Mouse (Mus musculus) embryonic stem cell, embryonic (primary cell): ENCODE results near the gene Rph3al.

Experiments used
- CTCF ChIA-PET, 4 experiments: fragments of 300-600 bp in 2 of 4; fragments of 350-600 bp in 2 of 4; sonication (Branson Sonifier 250); formaldehyde crosslinking; loops; one replicate each; lab custom pipeline; 2022; ENCODE audit warnings: inconsistent platforms in 2 of 4; lab: Charles Lee
- POLR2A ChIA-PET, 4 experiments: fragments of 300-600 bp in 2 of 4; fragments of 350-600 bp in 2 of 4; sonication (Branson Sonifier 250); formaldehyde crosslinking; loops; one replicate each; lab custom pipeline; 2022; ENCODE audit warnings: antibody characterized with exemption in 4 of 4, inconsistent platforms in 1 of 4; lab: Charles Lee

Gene Rph3al

DNA sequence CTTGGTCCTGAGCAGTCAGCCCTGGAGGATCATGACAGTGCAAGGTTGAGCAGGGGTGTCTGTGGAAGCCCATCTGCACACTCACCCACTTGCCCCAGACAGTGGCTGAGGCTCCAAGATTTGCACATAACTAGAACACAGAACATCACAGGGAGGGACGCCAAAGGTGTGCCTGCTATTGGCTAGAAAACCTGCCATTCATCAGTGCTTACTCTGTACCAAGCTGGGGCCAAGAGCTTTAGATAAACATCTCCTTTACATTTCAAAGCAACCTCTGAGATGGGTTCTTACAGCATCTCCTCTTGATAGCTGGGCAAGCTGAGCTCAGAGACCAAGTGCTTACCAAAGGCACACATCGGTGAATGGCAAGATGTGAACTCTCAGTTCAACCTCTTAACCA lies 10.3 kb downstream of the Rph3al start:
- POLR2A ChIA-PET = interaction anchor here in 3 of 4 experiments (0.6 to 1.5 kb wide), 4 partner anchors 10 to 418 kb away, joined by 3 to 12 read pairs (median 4); partner anchors contain the start of genes Rilp (in 1 of the 3) and Rph3al (in 1 of the 3)

GRCm38 (mm10) chr11:75926431-75927312 lies 11.6 kb downstream of the Rph3al start:
- ChIA-PET CTCF (interaction anchor here in 2 of 4 experiments (0.8 to 1.8 kb wide), 3 partner anchors 14 to 40 kb away, joined by 3 to 7 read pairs (median 3); no protein-coding TSS in a partner anchor), POLR2A (interaction anchor here in 3 of 4 experiments (0.7 to 1.4 kb wide), 5 partner anchors 11 to 416 kb away, joined by 3 to 5 read pairs (median 3); partner anchors contain the start of genes Rilp (in 1 of the 3) and Rph3al (in 1 of the 3))

More for the DNA sequence above, 10.3 kb downstream of the Rph3al start:
- CTCF ChIA-PET = interaction anchor here in 2 of 4 experiments (0.7 to 1.8 kb wide), 3 partner anchors 14 to 39 kb away, joined by 3 to 7 read pairs (median 3); no protein-coding TSS in a partner anchor

DNA sequence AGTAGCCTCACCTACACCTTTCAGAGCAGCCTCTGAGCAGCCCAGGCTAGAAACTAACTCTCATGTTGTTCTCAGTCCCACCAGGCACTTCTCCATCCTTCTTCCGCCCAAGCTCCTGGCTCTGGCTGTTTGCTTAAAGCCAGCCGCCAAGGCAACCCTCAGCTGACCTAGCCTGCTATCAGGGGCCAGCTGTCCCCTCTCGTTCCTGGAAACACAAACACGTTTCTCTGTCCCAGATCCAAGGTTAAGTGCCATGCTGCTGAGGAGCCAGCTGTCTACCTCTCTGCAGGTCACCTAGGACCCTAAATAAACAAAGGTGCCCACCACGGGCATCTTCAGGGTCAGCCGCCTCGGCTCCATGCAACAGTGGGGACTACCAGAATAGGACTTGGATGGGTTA lies 12.4 kb downstream of the Rph3al start:
- ChIA-PET CTCF (interaction anchor here in 1 of 4 experiments (0.8 kb wide), 1 partner anchor 13 kb away, joined by 3 read pairs; no protein-coding TSS in a partner anchor), POLR2A (interaction anchor here in 2 of 4 experiments (0.9 to 1.2 kb wide), 2 partner anchors 12 to 154 kb away, joined by 3 read pairs; partner anchors contain the start of gene Rph3al (in 1 of the 2))

DNA sequence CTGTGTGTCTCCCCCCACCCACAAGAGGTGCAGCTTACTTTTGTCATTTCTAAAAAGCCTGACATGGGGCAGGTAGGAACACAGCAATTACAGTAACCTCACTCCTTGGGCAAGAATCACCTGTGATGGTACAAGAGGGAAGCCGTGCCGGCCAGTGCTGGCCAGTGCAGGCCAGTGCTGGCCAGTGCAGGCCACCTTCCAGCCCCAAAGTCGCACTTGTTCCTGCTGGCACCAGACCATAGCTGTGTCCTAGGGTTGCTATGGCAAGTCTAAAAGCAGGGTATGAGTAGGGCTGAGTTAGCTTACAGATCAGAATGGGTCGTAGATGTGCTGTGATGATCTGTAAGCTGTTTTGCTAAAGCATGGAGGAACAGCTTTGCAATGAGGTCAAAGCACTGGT lies 15.5 kb downstream of the Rph3al start:
- CTCF ChIA-PET = interaction anchor here in 3 of 4 experiments (0.5 to 1.8 kb wide), 4 partner anchors 9 to 115 kb away, joined by 3 to 8 read pairs (median 5); no protein-coding TSS in a partner anchor
- POLR2A ChIA-PET = interaction anchor here in 1 of 4 experiments (1.0 kb wide), 1 partner anchor 22 kb away, joined by 3 read pairs; no protein-coding TSS in a partner anchor

- CTCF ChIA-PET = interaction anchor here in 3 of 4 experiments (0.6 to 1.5 kb wide), 3 partner anchors 49 to 143 kb away, joined by 3 read pairs; no protein-coding TSS in a partner anchor
- POLR2A ChIA-PET = no interaction called here
Observed at GRCm38 (mm10) chr11:75919139-75919538, 19.1 kb downstream of the Rph3al start.

DNA sequence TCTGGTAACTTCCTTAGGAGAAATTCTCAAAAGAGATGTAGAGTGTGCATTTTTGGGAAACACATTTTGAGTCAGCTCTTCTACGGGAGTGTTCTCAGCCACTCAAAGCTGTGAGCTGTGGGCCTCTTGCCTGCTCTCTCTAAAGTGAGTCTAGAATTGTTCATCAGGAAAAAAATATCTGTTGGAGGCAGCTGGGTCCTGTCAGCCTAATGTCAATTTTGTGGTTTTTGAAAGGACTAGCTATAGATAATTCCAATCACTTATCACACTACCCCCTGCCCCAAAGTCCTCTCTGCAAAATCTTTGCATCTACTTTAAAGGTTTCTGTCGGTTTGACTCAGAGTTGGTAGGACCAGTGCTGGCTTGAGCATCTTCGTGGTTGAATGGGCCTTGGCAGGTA lies 20.9 kb downstream of the Rph3al start:
- CTCF ChIA-PET = interaction anchor here in 2 of 4 experiments (0.5 to 2.1 kb wide), 2 partner anchors 14 to 74 kb away, joined by 3 to 6 read pairs; no protein-coding TSS in a partner anchor
- POLR2A ChIA-PET = interaction anchor here in 2 of 4 experiments (0.6 kb wide), 2 partner anchors 54 to 84 kb away, joined by 3 to 4 read pairs; no protein-coding TSS in a partner anchor

DNA sequence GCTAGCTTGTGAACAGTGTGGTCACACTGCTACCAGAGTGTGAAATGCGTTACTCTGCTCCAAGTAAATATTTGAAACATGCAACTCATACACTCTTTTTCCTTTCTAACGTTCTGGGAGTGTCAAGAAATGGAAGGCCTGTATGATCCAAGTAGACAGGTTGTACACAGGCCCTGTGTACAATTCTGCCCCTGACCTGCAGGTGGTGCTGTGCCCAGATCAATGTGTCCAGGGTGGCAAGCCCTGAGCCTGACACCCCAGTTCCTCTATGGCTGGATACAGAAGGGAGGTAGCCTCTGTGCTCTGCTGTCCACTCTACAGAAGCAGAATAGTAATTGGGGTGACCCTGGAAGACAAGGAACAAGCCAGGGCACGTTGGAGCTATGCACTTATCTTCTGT lies 24.3 kb downstream of the Rph3al start:
- ChIA-PET CTCF (interaction anchor here (0.5 to 4.8 kb wide), 49 partner anchors 9 to 1209 kb away, joined by 3 to 65 read pairs (median 4); no protein-coding TSS in a partner anchor), POLR2A (interaction anchor here in 2 of 4 experiments (0.9 to 2.0 kb wide), 5 partner anchors 22 to 384 kb away, joined by 3 to 9 read pairs (median 5); no protein-coding TSS in a partner anchor)

DNA sequence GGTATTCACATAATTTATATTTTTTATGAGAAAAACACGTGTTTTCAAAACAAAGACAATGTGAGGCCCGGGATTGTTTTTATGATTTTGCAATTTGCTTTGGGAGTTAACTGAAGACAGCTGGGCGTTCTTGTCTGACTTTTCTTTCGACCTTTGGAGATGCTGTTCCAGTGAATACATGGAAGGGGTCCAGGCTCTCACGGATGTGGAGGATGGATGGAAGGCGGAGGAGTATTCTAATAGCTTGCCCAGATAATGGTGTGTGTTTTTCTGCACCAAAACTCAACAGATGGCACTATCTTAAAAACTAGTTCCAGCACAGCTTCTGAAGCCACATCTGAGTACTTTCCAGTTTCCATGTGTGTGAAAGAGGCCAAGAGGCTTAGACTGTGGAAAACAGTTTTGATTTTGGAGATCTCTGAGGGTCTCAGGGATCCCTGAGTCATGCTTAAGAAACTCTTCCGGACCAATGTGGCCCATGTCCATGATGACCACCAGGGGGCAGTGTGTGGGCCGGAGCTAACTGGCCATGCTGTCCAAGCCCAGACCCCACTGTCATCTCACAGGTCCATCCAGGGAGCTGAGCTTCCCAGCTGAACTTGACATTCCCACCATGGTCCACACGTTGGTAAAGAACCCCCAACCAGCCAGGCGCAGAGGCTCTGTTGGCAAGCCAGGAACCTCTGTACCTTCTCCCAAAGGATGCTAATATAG lies 25.1 kb downstream of the Rph3al start:
- CTCF ChIA-PET = interaction anchor here (0.5 to 4.8 kb wide), 56 partner anchors 10 to 1774 kb away, joined by 3 to 65 read pairs (median 4); no protein-coding TSS in a partner anchor
- POLR2A ChIA-PET = interaction anchor here (0.6 to 2.0 kb wide), 10 partner anchors 23 to 570 kb away, joined by 3 to 9 read pairs (median 3); no protein-coding TSS in a partner anchor

DNA sequence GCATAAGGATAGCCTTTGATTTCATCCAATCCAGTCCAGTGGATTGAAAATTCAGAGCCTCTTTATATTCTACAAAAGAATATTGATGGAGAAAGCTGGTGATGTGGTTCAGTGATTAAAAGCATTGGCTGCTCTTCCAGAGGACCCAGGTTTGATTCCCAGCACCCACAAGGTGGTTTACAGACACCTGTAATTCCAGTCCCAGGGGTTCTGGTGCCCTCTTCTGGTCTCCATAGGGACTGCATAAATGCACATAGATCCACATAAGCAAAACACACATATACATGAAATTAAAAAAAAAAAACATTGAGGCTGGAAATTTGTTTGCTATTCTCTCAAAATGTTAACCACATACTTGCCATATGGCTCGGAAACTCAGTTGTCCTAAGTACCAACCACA lies 26.3 kb downstream of the Rph3al start:
- ChIA-PET CTCF (interaction anchor here in 3 of 4 experiments (0.6 to 4.8 kb wide), 13 partner anchors 53 to 421 kb away, joined by 3 to 65 read pairs (median 4); no protein-coding TSS in a partner anchor), POLR2A (interaction anchor here in 1 of 4 experiments (0.6 kb wide), 1 partner anchor 35 kb away, joined by 3 read pairs; no protein-coding TSS in a partner anchor)

DNA sequence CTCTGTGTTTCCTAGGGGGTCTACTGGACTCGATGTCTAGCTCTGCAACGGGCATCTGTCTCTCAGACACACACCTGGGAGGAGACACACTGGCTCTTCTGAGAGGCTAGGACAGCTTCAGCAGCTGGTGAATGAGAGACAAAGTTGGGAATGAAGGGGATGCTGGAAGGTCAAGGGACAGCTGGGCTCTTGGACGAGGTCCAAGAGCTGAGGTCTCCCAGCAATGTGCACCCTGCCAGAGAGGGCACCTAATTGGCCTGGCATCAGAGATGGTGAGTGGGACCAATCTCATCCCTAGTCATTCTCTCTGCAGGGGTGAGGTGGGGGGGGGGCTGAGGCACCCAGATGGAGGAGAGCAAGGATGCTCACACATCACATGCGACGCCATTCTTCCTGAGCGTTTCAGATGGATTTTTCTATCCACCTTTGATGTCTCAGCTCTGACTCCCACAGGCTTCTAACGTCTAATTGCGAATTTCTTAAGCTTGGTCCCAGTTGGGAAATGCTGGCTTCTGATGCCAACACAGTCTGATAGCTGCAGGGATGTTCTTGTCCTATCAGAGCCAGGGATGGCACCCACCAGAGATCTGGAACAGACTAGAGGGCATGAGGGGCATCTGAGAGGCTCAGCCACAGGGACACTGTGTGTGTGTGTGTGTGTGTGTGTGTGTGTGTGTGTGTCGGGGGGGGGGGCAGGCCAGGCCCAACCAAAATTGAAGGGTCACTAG lies 28.4 kb downstream of the Rph3al start:
- ChIA-PET POLR2A (interaction anchor here in 1 of 4 experiments (0.7 kb wide), 1 partner anchor 997 kb away, joined by 4 read pairs; no protein-coding TSS in a partner anchor), CTCF (interaction anchor here in 2 of 4 experiments (0.6 to 4.8 kb wide), 3 partner anchors 57 to 128 kb away, joined by 3 to 21 read pairs (median 12); no protein-coding TSS in a partner anchor)

- ChIA-PET POLR2A (interaction anchor here in 2 of 4 experiments (0.7 to 1.5 kb wide), 2 partner anchors 8 to 125 kb away, joined by 3 read pairs; no protein-coding TSS in a partner anchor), CTCF (interaction anchor here in 3 of 4 experiments (1.2 to 3.3 kb wide), 5 partner anchors 60 to 125 kb away, joined by 3 to 12 read pairs (median 3); no protein-coding TSS in a partner anchor)
Observed at GRCm38 (mm10) chr11:75907406-75907805, 30.8 kb downstream of the Rph3al start.

DNA sequence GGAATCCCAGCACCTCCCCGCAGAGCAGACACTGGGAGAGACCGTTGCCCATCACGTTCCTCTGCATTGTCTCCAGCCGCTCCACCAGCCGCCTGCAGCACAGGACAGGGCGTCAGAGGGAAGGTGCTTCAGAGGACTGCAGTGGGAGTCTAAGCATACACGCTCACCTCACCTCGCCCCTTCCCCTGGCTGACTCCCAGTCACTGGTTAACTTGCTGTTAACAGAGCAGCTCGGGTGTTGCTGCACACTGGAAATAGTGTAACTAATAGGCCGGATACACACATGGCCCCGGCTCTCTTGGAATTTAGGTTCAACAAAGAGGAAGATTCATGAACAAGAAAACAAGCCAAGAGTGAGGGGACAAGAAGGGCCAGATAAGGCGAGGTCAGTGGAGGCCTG lies 31.7 kb downstream of the Rph3al start:
- CTCF ChIA-PET = interaction anchor here (0.6 to 6.3 kb wide), 8 partner anchors 60 to 671 kb away, joined by 3 to 57 read pairs (median 5); no protein-coding TSS in a partner anchor
- POLR2A ChIA-PET = interaction anchor here in 2 of 4 experiments (1.0 to 1.2 kb wide), 2 partner anchors 119 to 125 kb away, joined by 3 read pairs; no protein-coding TSS in a partner anchor

GRCm38 (mm10) chr11:75904982-75905381 lies 33.2 kb downstream of the Rph3al start:
- ChIA-PET CTCF (interaction anchor here in 3 of 4 experiments (0.7 to 6.3 kb wide), 9 partner anchors 9 to 129 kb away, joined by 3 to 57 read pairs (median 6); no protein-coding TSS in a partner anchor), POLR2A (no interaction called here)

GRCm38 (mm10) chr11:75904501-75904900 lies 33.7 kb downstream of the Rph3al start:
- CTCF ChIA-PET = interaction anchor here (0.5 to 6.3 kb wide), 10 partner anchors 9 to 208 kb away, joined by 3 to 57 read pairs (median 7); no protein-coding TSS in a partner anchor
- POLR2A ChIA-PET = interaction anchor here in 1 of 4 experiments (0.5 to 0.6 kb wide), 2 partner anchors 140 to 707 kb away, joined by 3 to 4 read pairs; no protein-coding TSS in a partner anchor

GRCm38 (mm10) chr11:75903486-75903885 lies 34.7 kb downstream of the Rph3al start:
- ChIA-PET POLR2A (interaction anchor here (0.6 to 3.1 kb wide), 8 partner anchors 42 to 1172 kb away, joined by 3 to 10 read pairs (median 3); no protein-coding TSS in a partner anchor), CTCF (interaction anchor here (0.5 to 6.3 kb wide), 60 partner anchors 9 to 369 kb away, joined by 3 to 57 read pairs (median 4); no protein-coding TSS in a partner anchor)

- ChIA-PET POLR2A (interaction anchor here in 3 of 4 experiments (0.5 to 3.1 kb wide), 5 partner anchors 21 to 185 kb away, joined by 3 to 10 read pairs (median 3); no protein-coding TSS in a partner anchor), CTCF (interaction anchor here (0.5 to 6.3 kb wide), 13 partner anchors 12 to 188 kb away, joined by 3 to 57 read pairs (median 3); no protein-coding TSS in a partner anchor)
Observed at GRCm38 (mm10) chr11:75901339-75901738, 36.9 kb downstream of the Rph3al start.
